Mouse (Mus musculus): Measurements from ENCODE around the gene Slc17a5.

Gene Slc17a5

DNA sequence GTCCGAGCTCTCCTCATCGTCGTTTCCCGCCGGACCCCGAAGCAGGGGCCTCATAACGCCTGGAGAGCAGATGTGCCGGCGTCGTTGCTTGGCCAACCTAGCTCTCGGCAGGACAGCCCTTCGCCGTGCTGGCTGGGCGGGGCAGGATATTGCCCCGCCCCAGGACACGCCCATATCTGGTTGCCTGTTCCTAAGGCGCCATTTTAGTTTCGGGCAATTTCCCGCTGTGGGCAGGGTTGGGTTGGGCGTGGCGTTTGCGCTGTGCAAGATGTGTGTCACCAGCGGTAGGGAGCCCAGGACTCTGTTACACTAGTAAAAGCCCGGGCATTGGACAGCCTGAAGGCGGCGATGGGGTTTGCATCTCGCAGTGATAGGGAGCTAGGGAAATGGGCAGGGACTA lies at the start of gene Slc17a5:
Slc17a5 (minus strand) TSS at position 128 of the 400 bp plus-strand sequence.
- no peaks in the 10 kb centered on the region for H3K9me3 ChIP-seq (ENCODE audit: low read length)
- no peaks in the 10 kb centered on the region for H3K27me3 ChIP-seq (ENCODE audit: insufficient read depth, low read length)
- no peaks in the 10 kb centered on the region for H3K36me3 ChIP-seq (ENCODE audit: insufficient read depth, low read length)
- peak within 1 kb of the TSS; percentile 85 for H3K4me3 ChIP-seq (replicated peaks; ENCODE audit: low read length)
- peaks cover 38% of the 10 kb centered on the region for H3K4me1 ChIP-seq (replicated peaks; ENCODE audit: low read depth, low read length)
- no peak for TF ChIP-seq NANOG (IDR thresholded peaks at IDR 0.05; ENCODE audit: borderline replicate concordance, low read length)
- TF ChIP-seq POU5F1 (IDR thresholded peaks at IDR 0.05; ENCODE audit: borderline replicate concordance, low read length): no peak
- TF ChIP-seq CTCF (conservative IDR thresholded peaks at IDR 0.05; ENCODE audit: low read length): no peak

GRCm38 (mm10) chr9:78633976-78634375 lies 46.1 kb upstream of the Slc17a5 start:
- TF ChIP-seq CTCF (conservative IDR thresholded peaks at IDR 0.05; ENCODE audit: low read length) (no peak), NANOG (IDR thresholded peaks at IDR 0.05; ENCODE audit: borderline replicate concordance, low read length) (no peak), POU5F1 (IDR thresholded peaks at IDR 0.05; ENCODE audit: borderline replicate concordance, low read length) (no peak)
- peaks cover under 1% of the 10 kb centered on the region; the same call in 1 of the 2 replicates for H3K4me1 ChIP-seq (replicated peaks; ENCODE audit: low read depth, low read length)
- H3K27me3 ChIP-seq (ENCODE audit: insufficient read depth, low read length): no peaks in the 10 kb centered on the region
- H3K4me3 ChIP-seq (replicated peaks; ENCODE audit: low read length): no peak overlapping the region
- H3K36me3 ChIP-seq (ENCODE audit: insufficient read depth, low read length): no peaks in the 10 kb centered on the region
- no peaks in the 10 kb centered on the region for H3K9me3 ChIP-seq (ENCODE audit: low read length)

DNA sequence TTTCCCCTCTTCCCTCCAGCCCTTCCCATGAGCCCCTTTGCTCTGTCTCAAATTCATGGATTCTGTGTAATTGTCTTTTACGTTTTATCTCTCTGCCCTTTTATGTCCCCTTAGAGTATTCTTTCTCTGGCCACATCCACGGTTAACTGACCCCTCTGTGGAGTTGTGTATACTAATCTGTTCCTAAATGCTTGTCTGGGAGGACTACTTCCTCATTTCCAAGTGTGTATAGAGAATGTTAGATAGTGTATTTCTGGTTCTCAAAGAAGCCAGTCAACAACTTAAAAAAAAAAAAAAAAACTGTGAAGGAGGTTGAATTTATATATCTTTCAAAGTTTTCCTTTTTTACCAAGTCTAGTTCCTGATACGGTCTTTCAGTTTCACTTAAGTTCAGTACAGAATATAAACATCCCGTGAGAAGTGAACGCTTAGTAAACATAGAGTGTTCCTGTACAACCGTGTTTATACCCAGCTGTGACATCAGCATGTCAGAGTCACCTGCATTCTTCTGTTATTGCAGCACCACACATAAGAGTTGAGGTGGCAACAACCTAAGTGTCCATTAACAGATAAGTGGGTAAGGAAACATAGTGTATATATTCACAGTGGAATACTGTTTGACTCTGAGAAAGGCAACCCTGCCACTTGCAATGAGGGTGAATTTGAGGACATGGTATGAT lies 44.1 kb upstream of the Slc17a5 start:
- no peak overlapping the region for H3K4me3 ChIP-seq (replicated peaks; ENCODE audit: low read length)
- TF ChIP-seq POU5F1 (IDR thresholded peaks at IDR 0.05; ENCODE audit: borderline replicate concordance, low read length) (no peak), CTCF (conservative IDR thresholded peaks at IDR 0.05; ENCODE audit: low read length) (no peak), NANOG (IDR thresholded peaks at IDR 0.05; ENCODE audit: borderline replicate concordance, low read length) (no peak)
- peaks cover 4% of the 10 kb centered on the region for H3K4me1 ChIP-seq (replicated peaks; ENCODE audit: low read depth, low read length)
- H3K9me3 ChIP-seq (ENCODE audit: low read length): no peaks in the 10 kb centered on the region
- no peaks in the 10 kb centered on the region for H3K36me3 ChIP-seq (ENCODE audit: insufficient read depth, low read length)
- no peaks in the 10 kb centered on the region for H3K27me3 ChIP-seq (ENCODE audit: insufficient read depth, low read length)

- no peaks in the 10 kb centered on the region for H3K36me3 ChIP-seq (ENCODE audit: insufficient read depth, low read length)
- H3K4me1 ChIP-seq (replicated peaks; ENCODE audit: low read depth, low read length): peaks cover 4% of the 10 kb centered on the region
- TF ChIP-seq NANOG (IDR thresholded peaks at IDR 0.05; ENCODE audit: borderline replicate concordance, low read length) (no peak), CTCF (conservative IDR thresholded peaks at IDR 0.05; ENCODE audit: low read length) (no peak), POU5F1 (IDR thresholded peaks at IDR 0.05; ENCODE audit: borderline replicate concordance, low read length) (no peak)
- H3K4me3 ChIP-seq (replicated peaks; ENCODE audit: low read length): no peak overlapping the region
- no peaks in the 10 kb centered on the region for H3K9me3 ChIP-seq (ENCODE audit: low read length)
- no peaks in the 10 kb centered on the region for H3K27me3 ChIP-seq (ENCODE audit: insufficient read depth, low read length)
Observed at GRCm38 (mm10) chr9:78629991-78630390, 42.1 kb upstream of the Slc17a5 start.

DNA sequence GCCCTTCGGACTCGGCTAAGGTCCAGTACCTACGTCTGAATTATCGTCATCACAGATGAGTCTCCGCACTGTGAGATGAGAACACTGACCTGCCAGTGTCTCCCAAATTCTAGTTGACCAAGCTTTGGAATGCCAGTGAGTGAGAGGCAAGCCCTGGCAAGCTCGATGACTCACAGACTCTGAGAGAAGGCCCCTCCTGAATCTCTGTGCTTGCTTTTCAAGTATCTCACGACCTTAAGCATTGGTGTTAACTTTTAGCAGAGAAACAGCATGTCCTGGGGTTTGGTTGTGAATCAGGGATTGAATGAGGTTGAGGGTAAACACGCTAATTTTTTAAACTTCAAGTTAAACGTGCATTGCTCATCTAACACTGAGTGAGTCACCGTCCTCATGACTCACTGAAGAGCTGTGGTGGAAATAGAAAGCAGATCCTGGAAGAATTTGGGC lies 35.5 kb upstream of the Slc17a5 start:
- Histone ChIP-seq H3K27me3 (ENCODE audit: insufficient read depth, low read length) (peaks cover 4% of the 10 kb centered on the region), H3K4me1 (replicated peaks; ENCODE audit: low read depth, low read length) (peaks cover 18% of the 10 kb centered on the region; the same call in 1 of the 2 replicates), H3K36me3 (ENCODE audit: insufficient read depth, low read length) (no peaks in the 10 kb centered on the region), H3K4me3 (replicated peaks; ENCODE audit: low read length) (no peak overlapping the region), H3K9me3 (ENCODE audit: low read length) (no peaks in the 10 kb centered on the region)
- no peak for TF ChIP-seq NANOG (IDR thresholded peaks at IDR 0.05; ENCODE audit: borderline replicate concordance, low read length)

DNA sequence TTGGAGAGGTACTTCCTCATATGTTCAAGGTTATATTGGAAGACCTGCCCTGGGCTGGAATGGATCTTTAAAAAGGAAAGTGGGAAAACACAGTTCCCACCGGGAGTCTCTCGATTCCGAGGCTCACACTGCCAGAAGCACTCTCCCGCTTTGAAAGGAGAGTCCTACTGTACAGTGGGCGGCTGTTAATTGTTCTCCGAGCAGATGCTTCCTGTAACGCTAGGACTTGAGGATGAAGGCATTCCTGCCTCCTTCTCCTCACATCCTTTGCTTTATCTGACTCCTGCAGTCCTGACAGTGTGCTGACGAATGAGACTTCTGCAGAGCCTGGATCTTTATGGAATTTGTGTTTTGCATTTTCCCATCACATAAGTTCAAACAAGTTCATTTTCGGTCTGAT lies 31.4 kb upstream of the Slc17a5 start:
- no peaks in the 10 kb centered on the region for H3K36me3 ChIP-seq (ENCODE audit: insufficient read depth, low read length)
- TF ChIP-seq POU5F1 (IDR thresholded peaks at IDR 0.05; ENCODE audit: borderline replicate concordance, low read length): no peak
- TF ChIP-seq NANOG (IDR thresholded peaks at IDR 0.05; ENCODE audit: borderline replicate concordance, low read length): no peak
- no peak for TF ChIP-seq CTCF (conservative IDR thresholded peaks at IDR 0.05; ENCODE audit: low read length)
- H3K4me3 ChIP-seq (replicated peaks; ENCODE audit: low read length): no peak overlapping the region
- H3K9me3 ChIP-seq (ENCODE audit: low read length): no peaks in the 10 kb centered on the region
- peaks cover 39% of the 10 kb centered on the region for H3K4me1 ChIP-seq (replicated peaks; ENCODE audit: low read depth, low read length)
- H3K27me3 ChIP-seq (ENCODE audit: insufficient read depth, low read length): peaks cover 35% of the 10 kb centered on the region

DNA sequence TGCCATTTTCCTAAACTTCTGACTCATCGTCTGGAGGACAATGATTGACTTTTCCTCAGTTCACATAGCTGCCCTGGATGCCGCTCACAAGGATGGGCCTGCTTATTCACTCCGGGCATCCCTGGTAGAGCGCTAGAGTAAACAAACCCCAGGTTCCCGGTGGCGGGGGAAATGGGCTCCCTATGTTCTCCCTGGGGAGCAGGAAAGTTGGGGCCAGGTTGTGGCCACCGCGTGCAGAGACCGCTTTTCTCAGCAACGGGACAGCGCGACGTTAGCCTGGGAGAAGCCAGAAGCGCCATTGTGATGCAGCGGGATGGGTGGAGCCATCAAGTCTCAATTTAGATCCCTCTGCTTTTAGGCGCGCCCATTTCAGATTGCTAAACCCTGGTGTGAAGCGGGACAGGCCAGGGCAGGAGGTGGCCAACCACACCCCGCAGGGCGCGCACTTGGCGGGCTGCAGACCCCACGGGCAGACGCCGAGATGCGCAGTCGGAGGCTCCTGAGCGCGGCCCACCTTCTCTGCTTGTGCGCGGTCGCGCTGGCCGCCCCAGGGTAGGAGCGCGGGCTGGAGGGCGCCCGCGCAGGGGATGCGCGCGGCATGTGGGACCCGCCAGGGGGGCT lies 27.7 kb upstream of the Slc17a5 start, which contains the start of gene Cd109:
Cd109 (plus strand) TSS at position 146 of the 621 bp plus-strand sequence.
- Histone ChIP-seq H3K4me1 (replicated peaks; ENCODE audit: low read depth, low read length) (peaks cover 21% of the 10 kb centered on the region), H3K27me3 (ENCODE audit: insufficient read depth, low read length) (peaks cover 51% of the 10 kb centered on the region), H3K36me3 (ENCODE audit: insufficient read depth, low read length) (no peaks in the 10 kb centered on the region), H3K9me3 (ENCODE audit: low read length) (no peaks in the 10 kb centered on the region), H3K4me3 (replicated peaks; ENCODE audit: low read length) (peak within 1 kb of the TSS; percentile 83)
- TF ChIP-seq CTCF (conservative IDR thresholded peaks at IDR 0.05; ENCODE audit: low read length) (no peak), POU5F1 (IDR thresholded peaks at IDR 0.05; ENCODE audit: borderline replicate concordance, low read length) (peak; percentile 81; the same call in 1 of the 2 replicates)

DNA sequence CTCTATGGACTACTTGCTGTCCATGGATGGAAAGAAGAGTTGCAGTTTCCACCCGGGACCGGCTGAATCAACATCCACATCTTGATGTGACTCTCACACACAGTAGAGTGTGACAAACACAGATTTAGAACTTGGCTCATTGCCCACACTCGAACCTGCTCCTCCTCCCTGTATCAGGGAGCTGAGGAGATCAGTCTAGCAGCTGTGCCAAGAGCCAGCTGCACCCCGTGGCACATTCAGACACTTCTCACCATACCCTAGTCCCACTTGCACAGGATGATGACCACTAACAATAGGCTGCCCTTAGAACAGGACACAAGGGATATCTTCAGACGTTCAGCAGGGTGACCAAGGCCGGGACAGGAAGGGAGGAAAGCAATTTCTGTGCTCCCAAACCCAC lies 26.4 kb upstream of the Slc17a5 start:
- peaks cover 21% of the 10 kb centered on the region for H3K4me1 ChIP-seq (replicated peaks; ENCODE audit: low read depth, low read length)
- peaks cover 51% of the 10 kb centered on the region for H3K27me3 ChIP-seq (ENCODE audit: insufficient read depth, low read length)
- TF ChIP-seq NANOG (IDR thresholded peaks at IDR 0.05; ENCODE audit: borderline replicate concordance, low read length): no peak
- TF ChIP-seq CTCF (conservative IDR thresholded peaks at IDR 0.05; ENCODE audit: low read length): no peak
- TF ChIP-seq POU5F1 (IDR thresholded peaks at IDR 0.05; ENCODE audit: borderline replicate concordance, low read length): no peak
- H3K9me3 ChIP-seq (ENCODE audit: low read length): no peaks in the 10 kb centered on the region
- H3K4me3 ChIP-seq (replicated peaks; ENCODE audit: low read length): no peak overlapping the region
- no peaks in the 10 kb centered on the region for H3K36me3 ChIP-seq (ENCODE audit: insufficient read depth, low read length)

Measured in E14TG2a.4 (cell line).